Mouse (Mus musculus): Measurements from ENCODE around the gene Amigo2.

DNA sequence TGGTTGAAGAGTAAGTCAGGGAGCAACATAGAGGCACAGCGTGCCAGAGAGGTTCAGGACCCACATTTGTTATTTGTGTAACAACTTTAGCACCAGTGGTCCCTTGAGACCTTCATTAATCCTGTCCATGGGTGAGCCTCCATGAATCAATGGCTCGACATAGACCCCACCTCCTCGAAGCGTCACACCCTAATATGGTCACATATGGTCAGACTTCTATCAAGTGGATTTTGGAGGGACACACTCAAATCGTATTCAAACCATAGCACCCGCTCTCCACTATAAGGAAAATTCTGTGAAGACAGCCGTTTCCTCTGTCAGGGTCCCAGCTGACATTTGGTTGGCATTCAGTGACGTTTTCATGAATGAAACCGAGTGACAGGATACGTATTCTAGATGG lies 2.2 kb upstream of the Amigo2 start:
- no peak for TF ChIP-seq CTCF (IDR thresholded peaks at IDR 0.05)
- no peak for TF ChIP-seq POLR2A (IDR thresholded peaks at IDR 0.05; ENCODE audit: insufficient read depth, low read depth, low read length)

Data from heart, adult 2 months (tissue).